Mouse (Mus musculus) small intestine, adult 2 months (tissue): ENCODE measurements around the gene Ifitm5. TPM values are rescaled to one million over a fixed set of nuclear protein-coding genes. Genes with fewer than 3 reads are reported as not detected.
A peak's percentile ranks its signal among the peaks of the same experiment; 100 is the strongest.

ENCODE experiments used
- H3K27ac ChIP-seq: fragments of 200-500 bp; 2 replicates; pipeline ENCODE4 v1.5.1; 2012; ENCODE audit warnings: low read depth, low read length, control low read depth, inconsistent platforms; ENCODE audit not compliant: insufficient read depth
- H3K27me3 ChIP-seq: fragments of 200-500 bp; 2 replicates; pipeline ENCODE4 v1.6.1; 2012; ENCODE audit warnings: mild to moderate bottlenecking, moderate library complexity, low read length, inconsistent platforms; ENCODE audit not compliant: control insufficient read depth, insufficient read depth
- H3K36me3 ChIP-seq: fragments of 200-500 bp; 2 replicates; pipeline ENCODE4 v1.6.1; 2012; ENCODE audit warnings: mild to moderate bottlenecking, low read length, control low read depth, inconsistent platforms; ENCODE audit not compliant: control insufficient read depth, insufficient read depth
- H3K4me1 ChIP-seq: fragments of 200-500 bp; 2 replicates; pipeline ENCODE4 v1.6.1; 2012; ENCODE audit warnings: low read length, inconsistent platforms, mixed read lengths; ENCODE audit not compliant: control insufficient read depth, insufficient read depth, insufficient read length
- H3K4me3 ChIP-seq: fragments of 200-500 bp; 2 replicates; pipeline ENCODE4 v1.5.1; 2012; ENCODE audit warnings: low read depth, mild to moderate bottlenecking, control low read depth, inconsistent platforms, low read length, moderate library complexity
- CTCF ChIP-seq: fragments of 200-500 bp; IDR thresholded peaks from 2 replicates; pipeline ENCODE4 v1.5.1; 2012; ENCODE audit warnings: low read depth, mild to moderate bottlenecking, control low read depth, inconsistent platforms, low read length, moderate library complexity, mixed read lengths; ENCODE audit not compliant: insufficient replicate concordance, insufficient read length; ENCODE audit errors: extremely low read depth
- POLR2A ChIP-seq: fragments of 200-500 bp; IDR thresholded peaks from 2 replicates; pipeline ENCODE4 v1.6.1; 2012; ENCODE audit warnings: low read depth, mild to moderate bottlenecking, control low read depth, inconsistent platforms, low read length, moderate library complexity
- WGBS: fragments of 180-500 bp; shearing (Covaris S2); methylation state at CpG from one replicate; pipeline ENCODE4 v1.1.7; 2018; 5-methylcytosine and 5-hydroxymethylcytosine counted together
- polyA plus RNA-seq: library from polyadenylated mRNA; depleted of rRNA; stranded (reverse); fragments of >200 nt; gene quantifications from 2 replicates; pipeline ENCODE4 v1.2.3, GENCODE M21; 2012

The Ifitm5 gene
- polyA plus RNA-seq, 1 experiment: 0.87 TPM

GRCm38 (mm10) chr7:140939669-140940171 lies 10.4 kb downstream of the Ifitm5 start:
- 31% methylated on average over 8 of the region's 8 CpGs for WGBS
- H3K27me3 ChIP-seq: no peaks in the 10 kb centered on the region
- peaks cover 11% of the 10 kb centered on the region for H3K4me1 ChIP-seq
- H3K4me3 ChIP-seq: no peak overlapping the region
- H3K27ac ChIP-seq: peak overlapping the region; percentile 33; the same call in 1 of the 2 replicates
- no peak for TF ChIP-seq CTCF
- no peak for TF ChIP-seq POLR2A
- no peaks in the 10 kb centered on the region for H3K36me3 ChIP-seq

- H3K27ac ChIP-seq: no peak overlapping the region
Measured at GRCm38 (mm10) chr7:140938896-140939295, 11.2 kb downstream of the Ifitm5 start.

GRCm38 (mm10) chr7:140938436-140938835 lies 11.7 kb downstream of the Ifitm5 start:
- Histone ChIP-seq H3K27me3 (no peaks in the 10 kb centered on the region), H3K36me3 (no peaks in the 10 kb centered on the region), H3K4me1 (peaks cover 16% of the 10 kb centered on the region), H3K4me3 (no peak overlapping the region), H3K27ac (no peak overlapping the region)
- 63% methylated on average over 3 of the region's 3 CpGs for WGBS
- TF ChIP-seq CTCF (peak; percentile 30; the same call in 1 of the 2 replicates), POLR2A (no peak)

More at GRCm38 (mm10) chr7:140938896-140939295, 11.2 kb downstream of the Ifitm5 start:
- Histone ChIP-seq H3K27me3 (no peaks in the 10 kb centered on the region), H3K4me1 (peaks cover 16% of the 10 kb centered on the region), H3K36me3 (no peaks in the 10 kb centered on the region), H3K4me3 (no peak overlapping the region)
- no peak for TF ChIP-seq POLR2A
- no peak for TF ChIP-seq CTCF
- 81% methylated on average over 2 of the region's 2 CpGs for WGBS

GRCm38 (mm10) chr7:140927181-140927580 lies 22.9 kb downstream of the Ifitm5 start:
- no peak overlapping the region for H3K27ac ChIP-seq
- TF ChIP-seq POLR2A: no peak
- TF ChIP-seq CTCF: no peak
- H3K27me3 ChIP-seq: no peaks in the 10 kb centered on the region
- H3K4me3 ChIP-seq: no peak overlapping the region
- peaks cover 21% of the 10 kb centered on the region for H3K4me1 ChIP-seq
- H3K36me3 ChIP-seq: peaks cover 62% of the 10 kb centered on the region
- 68% methylated on average over 6 of the region's 6 CpGs for WGBS

- Histone ChIP-seq H3K4me1 (peaks cover 31% of the 10 kb centered on the region), H3K4me3 (peak overlapping the region; percentile 68), H3K36me3 (peaks cover 52% of the 10 kb centered on the region), H3K27me3 (no peaks in the 10 kb centered on the region), H3K27ac (peak overlapping the region; percentile 92; the same call in 1 of the 2 replicates)
- WGBS: 9% methylated on average over 30 of the region's 30 CpGs
- TF ChIP-seq POLR2A: no peak
- no peak for TF ChIP-seq CTCF
Measured at GRCm38 (mm10) chr7:140923070-140923775, 26.9 kb downstream of the Ifitm5 start.

GRCm38 (mm10) chr7:140922398-140923069 lies 27.6 kb downstream of the Ifitm5 start:
- Histone ChIP-seq H3K27me3 (no peaks in the 10 kb centered on the region), H3K4me1 (peaks cover 30% of the 10 kb centered on the region), H3K36me3 (peaks cover 45% of the 10 kb centered on the region), H3K27ac (peak overlapping the region; percentile 92), H3K4me3 (peak overlapping the region; percentile 68)
- WGBS: under 1% methylated on average over 49 of the region's 49 CpGs
- no peak for TF ChIP-seq CTCF
- no peak; the same call in 1 of the 2 replicates for TF ChIP-seq POLR2A
